Mouse (Mus musculus) testis, adult 2 months (tissue): ENCODE measurements around the gene Scn5a.

Experiments used
- CTCF ChIP-seq: fragments of 200-500 bp; IDR thresholded peaks from 2 replicates; pipeline ENCODE4 v1.5.1; 2012; ENCODE audit warnings: low read depth, mild to moderate bottlenecking, inconsistent platforms, low read length, moderate library complexity; ENCODE audit not compliant: control insufficient read depth, insufficient read depth, insufficient replicate concordance
- POLR2A ChIP-seq: fragments of 200-500 bp; IDR thresholded peaks from 2 replicates; pipeline ENCODE4 v1.6.1; 2012; ENCODE audit warnings: low read depth, mild to moderate bottlenecking, inconsistent platforms, low read length, moderate library complexity; ENCODE audit not compliant: control insufficient read depth

DNA sequence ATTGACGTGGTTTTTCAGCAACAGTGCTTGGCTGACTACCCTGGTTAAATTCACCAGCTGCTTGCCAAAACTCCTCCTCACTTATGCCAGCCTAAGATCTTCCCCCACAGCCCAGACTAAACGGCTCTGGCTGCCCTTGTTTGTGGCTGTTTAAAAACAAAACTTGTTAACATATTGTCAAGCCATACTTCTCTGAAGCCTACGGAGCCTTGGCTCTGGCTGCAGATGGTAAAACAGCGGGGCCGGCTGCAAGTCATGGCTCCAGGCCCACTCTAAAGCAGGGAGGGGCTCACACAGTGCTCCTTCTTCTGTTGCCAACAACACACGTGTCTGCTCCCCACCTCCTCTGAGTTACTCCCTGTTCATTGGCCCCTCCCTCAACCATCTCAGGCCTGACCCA is 67.9 kb downstream of the Scn5a start:
- TF ChIP-seq POLR2A (no peak), CTCF (no peak)
